Mouse (Mus musculus) lung, adult 2 months (tissue): ENCODE results near the gene Dnajc11.

Experiments used
- CTCF ChIP-seq: fragments of 200-500 bp; IDR thresholded peaks from 2 replicates; pipeline ENCODE4 v1.5.1; 2011; ENCODE audit warnings: mild to moderate bottlenecking, low read length, control low read depth; ENCODE audit not compliant: insufficient read depth
- POLR2A ChIP-seq: fragments of 200-500 bp; IDR thresholded peaks from 2 replicates; pipeline ENCODE4 v1.6.1; 2011; ENCODE audit warnings: low read depth, mild to moderate bottlenecking, control low read depth, low read length, borderline replicate concordance; ENCODE audit errors: extremely low read depth

DNA sequence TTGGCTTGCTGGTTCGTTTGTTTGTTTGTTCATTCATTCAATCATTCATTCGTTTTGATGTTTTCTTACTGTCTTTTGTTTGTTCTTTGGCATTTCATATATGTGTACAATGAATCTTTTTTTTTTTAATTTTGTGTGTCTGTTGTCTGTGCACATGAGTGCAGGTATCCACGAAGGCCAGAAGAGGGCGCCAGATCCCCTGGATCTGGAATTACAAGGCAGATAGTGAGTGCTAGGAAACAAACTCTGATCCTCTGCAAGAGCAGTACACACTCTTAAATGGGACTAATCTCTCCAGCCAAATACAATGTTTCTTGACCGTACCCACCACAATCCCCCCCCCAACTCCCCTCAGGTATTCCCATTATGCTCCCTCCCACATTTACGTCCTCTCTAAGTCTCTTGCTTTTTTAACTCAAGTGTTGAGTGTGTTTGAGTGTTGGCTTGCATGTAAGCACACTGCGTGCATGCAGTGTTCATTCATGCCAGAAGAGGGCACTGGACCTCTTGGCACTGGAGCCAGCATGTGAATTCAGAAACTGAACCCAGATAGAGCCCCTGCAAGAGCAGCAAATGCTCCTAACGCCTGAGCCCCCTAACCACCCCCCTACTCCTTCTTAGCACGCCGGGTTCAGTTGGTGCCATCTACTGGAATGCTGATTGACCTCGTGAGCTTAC lies 33.6 kb upstream of the Dnajc11 start:
- TF ChIP-seq CTCF (peak; percentile 56), POLR2A (no peak)
